Mouse (Mus musculus) pancreas, adult 10 weeks (tissue): ENCODE results near the gene Gm20662. TPM values are rescaled to one million over a fixed set of nuclear protein-coding genes. Genes with fewer than 3 reads are reported as not detected.

Source experiments
- polyA plus RNA-seq: library from polyadenylated mRNA; stranded (reverse); fragments of 350-450 nt; fragmentation: Illumina TruSeq; extraction: RNeasy Lipid Tissue Mini Kit (QIAGEN cat#74804); gene quantifications from one replicate; pipeline ENCODE4 v1.2.3, GENCODE M21; 2015; ENCODE audit warnings: low read depth, low replicate concordance; ENCODE audit not compliant: insufficient read depth

Gm20662 gene
- polyA plus RNA-seq, result not detected

GRCm38 (mm10) chr9:107996049-107996448, at the start of gene Gm20662:
Gm20662 (plus strand) TSS chr9:107996349.

GRCm38 (mm10) chr9:107949922-107950235, 46.3 kb upstream of the Gm20662 start, which contains the start of gene Traip:
Traip (plus strand) TSS chr9:107950136.

GRCm38 (mm10) chr9:107975399-107976386, 20.5 kb upstream of the Gm20662 start, which contains the start of gene Uba7:
Uba7 (plus strand) TSS chr9:107975505.

GRCm38 (mm10) chr9:107982681-107983346, 13.3 kb upstream of the Gm20662 start, which contains the start of gene Gm20661:
Gm20661 (plus strand) TSS chr9:107983058.

GRCm38 (mm10) chr9:107985131-107986119, 10.7 kb upstream of the Gm20662 start, which contains the start of gene Inka1:
Inka1 (minus strand) TSS chr9:107985879.

GRCm38 (mm10) chr9:107992197-107992596, 4.0 kb upstream of the Gm20662 start, which contains the start of gene Cdhr4:
Cdhr4 (plus strand) TSS chr9:107992497.

GRCm38 (mm10) chr9:108001922-108002770, 6.0 kb downstream of the Gm20662 start, which contains the start of gene Ip6k1:
Ip6k1 (plus strand) TSS chr9:108002501.

GRCm38 (mm10) chr9:108049016-108049455, 52.9 kb downstream of the Gm20662 start, which contains the start of gene Gmppb:
Gmppb (plus strand) TSS chr9:108049242.

GRCm38 (mm10) chr9:108052885-108053664, 56.9 kb downstream of the Gm20662 start, which contains the start of gene Amigo3:
Amigo3 (plus strand) TSS chr9:108053159.

GRCm38 (mm10) chr9:108080168-108080567, 84.0 kb downstream of the Gm20662 start, which contains the start of gene Mst1:
Mst1 (plus strand) TSS chr9:108080436.

GRCm38 (mm10) chr9:108082988-108083431, 86.9 kb downstream of the Gm20662 start, which contains the start of gene Rnf123:
Rnf123 (minus strand) TSS chr9:108083346.

GRCm38 (mm10) chr9:108094184-108094941, 98.2 kb downstream of the Gm20662 start, which contains the start of gene Apeh:
Apeh (minus strand) TSS chr9:108094606.

Other genes with a start within 250 kb of the Gm20662 start
- 36.6 TPM for gene Rbm5, start 225.4 kb upstream of the Gm20662 start, polyA plus RNA-seq
- gene Rbm6, start 123.1 kb upstream of the Gm20662 start, polyA plus RNA-seq, result 27.2 TPM
- 9.7 TPM for gene Mon1a, start 108.2 kb upstream of the Gm20662 start, polyA plus RNA-seq
- gene Mst1r, start 89.5 kb upstream of the Gm20662 start, polyA plus RNA-seq, result 3.4 TPM
- not detected for gene Actl11, start 67.9 kb upstream of the Gm20662 start, polyA plus RNA-seq
- not detected for gene Camkv, start 60.7 kb upstream of the Gm20662 start, polyA plus RNA-seq
- gene Traip, start 46.2 kb upstream of the Gm20662 start, polyA plus RNA-seq, result not detected
- gene Uba7, start 20.8 kb upstream of the Gm20662 start, polyA plus RNA-seq, result 17.0 TPM
- gene Gm20661, start 13.3 kb upstream of the Gm20662 start, polyA plus RNA-seq, result not detected
- 3.5 TPM for gene Inka1, start 10.5 kb upstream of the Gm20662 start, polyA plus RNA-seq
- not detected for gene Cdhr4, start 3.9 kb upstream of the Gm20662 start, polyA plus RNA-seq
- 29.1 TPM for gene Ip6k1, start 6.2 kb downstream of the Gm20662 start, polyA plus RNA-seq
- gene Gmppb, start 52.9 kb downstream of the Gm20662 start, polyA plus RNA-seq, result 11.7 TPM
- 1.6 TPM for gene Amigo3, start 56.8 kb downstream of the Gm20662 start, polyA plus RNA-seq
- not detected for gene Mst1, start 84.1 kb downstream of the Gm20662 start, polyA plus RNA-seq
- gene Rnf123, start 87.0 kb downstream of the Gm20662 start, polyA plus RNA-seq, result 23.7 TPM
- gene Apeh, start 98.3 kb downstream of the Gm20662 start, polyA plus RNA-seq, result 40.1 TPM
- gene Bsn, start 194.0 kb downstream of the Gm20662 start, polyA plus RNA-seq, result 0.48 TPM